Mouse (Mus musculus) layer of hippocampus, adult 11-12 months (tissue): ENCODE measurements at regions not wholly inside any gene's neighbourhood (a gene's known extent, or its start where the extent isn't known, plus 50 kb on each side); places are given as distances from the start of the nearest gene placed in this dataset.
"Not testable (repeated sequence)": the region's sequence is repeated elsewhere in the genome, so short reads cannot be mapped to it uniquely, and the experiment has no call there.

Source experiments
- DNase-seq: peaks from one replicate; pipeline ENCODE4 v3.0.0; 2022; ENCODE audit warnings: low spot score

GRCm38 (mm10) chr8:34628221-34628620 lies 516.7 kb upstream of the Gm10131 start:
- DNase-seq: not testable (repeated sequence)

GRCm38 (mm10) chr8:34625670-34626069 lies 514.1 kb upstream of the Gm10131 start:
- DNase-seq: no peak

- DNase-seq: no peak
These were observed 512.2 kb upstream of the Gm10131 start for GRCm38 (mm10) chr8:34623783-34624182.

GRCm38 (mm10) chr8:34622177-34623114 lies 510.9 kb upstream of the Gm10131 start:
- no peak for DNase-seq

GRCm38 (mm10) chr8:34618046-34618445 lies 506.5 kb upstream of the Gm10131 start:
- no peak for DNase-seq

- DNase-seq: no peak
These were observed 503.4 kb upstream of the Gm10131 start for GRCm38 (mm10) chr8:34614987-34615386.

GRCm38 (mm10) chr8:34614031-34614526 lies 502.5 kb upstream of the Gm10131 start:
- no peak for DNase-seq

GRCm38 (mm10) chr8:34613138-34613537 lies 501.6 kb upstream of the Gm10131 start:
- no peak for DNase-seq

- DNase-seq: no peak
These were observed 500.9 kb upstream of the Gm10131 start for GRCm38 (mm10) chr8:34612396-34612795.

GRCm38 (mm10) chr8:34610186-34610585 lies 498.6 kb upstream of the Gm10131 start:
- no peak for DNase-seq

GRCm38 (mm10) chr8:34607426-34607825 lies 495.9 kb upstream of the Gm10131 start:
- no peak for DNase-seq

GRCm38 (mm10) chr8:34605031-34605430 lies 493.5 kb upstream of the Gm10131 start:
- DNase-seq: no peak

GRCm38 (mm10) chr8:34604581-34604980 lies 493.0 kb upstream of the Gm10131 start:
- no peak for DNase-seq

GRCm38 (mm10) chr8:34601426-34601953 lies 490.0 kb upstream of the Gm10131 start:
- DNase-seq: no peak

GRCm38 (mm10) chr8:34600880-34601279 lies 489.3 kb upstream of the Gm10131 start:
- DNase-seq: peak; percentile 21

- no peak for DNase-seq
These were observed 485.1 kb upstream of the Gm10131 start for GRCm38 (mm10) chr8:34596593-34596992.

- no peak for DNase-seq
These were observed 479.6 kb upstream of the Gm10131 start for GRCm38 (mm10) chr8:34590976-34591749.

- DNase-seq: no peak
These were observed 466.5 kb upstream of the Gm10131 start for GRCm38 (mm10) chr8:34578043-34578442.

- no peak for DNase-seq
These were observed 462.5 kb upstream of the Gm10131 start for GRCm38 (mm10) chr8:34574009-34574408.

- no peak for DNase-seq
These were observed 461.7 kb upstream of the Gm10131 start for GRCm38 (mm10) chr8:34573007-34573881.

GRCm38 (mm10) chr8:34571736-34572135 lies 460.2 kb upstream of the Gm10131 start:
- DNase-seq: no peak
